Mouse (Mus musculus): ENCODE measurements around the gene Ccdc188. TPM values are rescaled to one million over a fixed set of nuclear protein-coding genes. Genes with fewer than 3 reads are reported as not detected.

Ccdc188 gene
- polyA plus RNA-seq, 1 experiment = not detected

DNA sequence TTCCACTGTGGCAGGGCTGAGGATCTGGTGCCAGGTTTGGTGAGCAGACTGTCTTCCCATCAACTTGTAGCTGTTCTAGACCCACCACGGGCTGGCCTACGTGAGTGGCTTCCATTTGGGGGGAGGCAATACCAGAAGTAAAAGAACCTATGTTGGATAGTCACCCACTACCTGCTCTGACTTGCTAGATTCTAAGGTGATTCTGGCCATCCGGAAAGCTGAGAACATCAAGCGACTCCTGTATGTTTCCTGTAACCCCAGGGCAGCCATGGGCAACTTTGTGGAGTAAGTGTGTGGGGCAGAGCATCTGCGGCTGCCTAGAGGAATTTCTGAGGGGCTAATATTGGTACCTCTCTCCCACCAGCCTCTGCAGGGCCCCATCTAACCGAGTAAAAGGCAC lies 35.1 kb downstream of the Ccdc188 start:
- TF ChIP-seq POLR2A (IDR thresholded peaks at IDR 0.05; ENCODE audit: low read depth, low read length) (no peak), CTCF (IDR thresholded peaks at IDR 0.05; ENCODE audit: extremely low read depth, insufficient read depth, insufficient read length, insufficient replicate concordance) (no peak)
- no peaks in the 10 kb centered on the region for H3K27me3 ChIP-seq (ENCODE audit: control insufficient read depth, insufficient read depth, low read length)
- no peak overlapping the region for H3K4me3 ChIP-seq (ENCODE audit: extremely low read depth, insufficient read depth, insufficient read length)
- 86% methylated on average over 6 of the region's 6 CpGs for WGBS
- peaks cover 48% of the 10 kb centered on the region for H3K36me3 ChIP-seq (ENCODE audit: control insufficient read depth, insufficient read depth, low read length)
- H3K4me1 ChIP-seq (ENCODE audit: control insufficient read depth, insufficient read depth, insufficient read length) = peaks cover 6% of the 10 kb centered on the region; the same call in 1 of the 2 replicates
- no peak for DNase-seq (ENCODE audit: low read depth in 1 of 2, low spot score in 2 of 2)
- no peak overlapping the region for H3K27ac ChIP-seq (ENCODE audit: insufficient read depth, low read length)

DNA sequence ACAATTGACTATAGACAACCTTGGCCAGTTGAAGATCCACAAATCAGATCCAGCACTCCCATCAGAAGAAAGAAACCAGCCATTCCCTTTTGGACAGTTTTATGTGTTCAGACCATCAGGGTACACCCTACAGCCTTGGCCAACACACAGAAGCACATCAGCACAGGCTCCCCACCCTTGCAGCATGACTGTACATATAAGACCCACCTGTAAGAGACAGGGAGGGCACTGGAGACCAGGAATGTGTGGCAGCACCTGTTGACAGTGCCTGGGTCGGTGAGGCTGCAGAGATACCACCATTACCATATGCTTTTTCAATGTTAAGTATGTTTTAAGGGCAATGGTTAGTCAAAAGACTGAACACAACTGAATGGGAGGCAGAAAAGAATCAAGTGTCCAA lies 36.2 kb downstream of the Ccdc188 start:
- Histone ChIP-seq H3K4me3 (ENCODE audit: extremely low read depth, insufficient read depth, insufficient read length) (no peak overlapping the region), H3K4me1 (ENCODE audit: control insufficient read depth, insufficient read depth, insufficient read length) (peaks cover 6% of the 10 kb centered on the region; the same call in 1 of the 2 replicates), H3K27me3 (ENCODE audit: control insufficient read depth, insufficient read depth, low read length) (no peaks in the 10 kb centered on the region), H3K27ac (ENCODE audit: insufficient read depth, low read length) (no peak overlapping the region), H3K36me3 (ENCODE audit: control insufficient read depth, insufficient read depth, low read length) (peaks cover 55% of the 10 kb centered on the region)
- no peak for DNase-seq (ENCODE audit: low read depth in 1 of 2, low spot score in 2 of 2)
- WGBS = 93% methylated on average over 1 of the region's 1 CpGs
- TF ChIP-seq POLR2A (IDR thresholded peaks at IDR 0.05; ENCODE audit: low read depth, low read length) (no peak), CTCF (IDR thresholded peaks at IDR 0.05; ENCODE audit: extremely low read depth, insufficient read depth, insufficient read length, insufficient replicate concordance) (no peak)

DNA sequence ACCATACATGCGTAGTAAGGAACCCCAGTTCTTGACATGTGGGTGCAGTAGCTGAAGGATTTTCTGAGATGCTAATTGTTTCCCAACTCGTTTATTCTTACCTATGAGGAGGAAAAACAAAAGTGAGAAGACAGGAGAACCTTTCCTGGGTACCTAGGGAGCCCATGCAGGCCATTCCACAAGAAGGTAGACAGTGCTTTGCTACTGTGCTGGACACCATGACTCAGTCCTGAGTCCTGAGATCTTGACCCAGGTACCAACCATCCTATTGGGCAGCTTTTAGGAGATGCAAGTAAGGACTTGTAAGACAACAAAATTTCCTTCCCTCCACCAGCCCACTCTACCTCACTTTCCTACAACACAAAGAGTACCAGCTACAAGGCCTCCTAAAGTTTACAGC lies 40.5 kb downstream of the Ccdc188 start, which contains the start of gene Gm49776:
Gm49776 (minus strand) TSS at position 101 of the 400 bp plus-strand sequence.
- 92% methylated on average over 2 of the region's 2 CpGs for WGBS
- H3K27me3 ChIP-seq (ENCODE audit: control insufficient read depth, insufficient read depth, low read length) = no peaks in the 10 kb centered on the region
- peaks cover 55% of the 10 kb centered on the region for H3K36me3 ChIP-seq (ENCODE audit: control insufficient read depth, insufficient read depth, low read length)
- TF ChIP-seq POLR2A (IDR thresholded peaks at IDR 0.05; ENCODE audit: low read depth, low read length) (no peak), CTCF (IDR thresholded peaks at IDR 0.05; ENCODE audit: extremely low read depth, insufficient read depth, insufficient read length, insufficient replicate concordance) (no peak)
- H3K27ac ChIP-seq (ENCODE audit: insufficient read depth, low read length) = no peak within 1 kb of the TSS
- no peaks in the 10 kb centered on the region for H3K4me1 ChIP-seq (ENCODE audit: control insufficient read depth, insufficient read depth, insufficient read length)
- H3K4me3 ChIP-seq (ENCODE audit: extremely low read depth, insufficient read depth, insufficient read length) = no peak within 1 kb of the TSS
- no peak for DNase-seq (ENCODE audit: low read depth in 1 of 2, low spot score in 2 of 2)

DNA sequence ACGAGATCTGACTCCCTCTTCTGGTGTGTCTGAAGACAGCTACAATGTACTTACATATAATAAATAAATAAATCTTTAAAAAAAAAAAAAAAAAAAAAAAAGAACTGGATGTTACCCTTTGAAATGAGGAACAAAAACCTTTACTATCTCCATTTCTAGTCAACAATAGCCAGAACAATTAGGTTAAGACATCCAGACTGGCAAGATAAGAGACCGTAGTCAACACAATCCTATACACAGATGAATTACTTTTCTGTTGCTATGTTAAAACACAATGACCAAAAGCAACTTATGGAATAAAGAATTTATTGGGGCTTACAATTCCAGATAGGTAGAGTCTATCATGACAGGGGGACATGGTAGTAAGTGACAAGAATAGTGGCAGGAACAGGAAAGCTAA lies 47.3 kb downstream of the Ccdc188 start:
- H3K27me3 ChIP-seq (ENCODE audit: control insufficient read depth, insufficient read depth, low read length) = no peaks in the 10 kb centered on the region
- H3K36me3 ChIP-seq (ENCODE audit: control insufficient read depth, insufficient read depth, low read length) = peaks cover 26% of the 10 kb centered on the region
- no peaks in the 10 kb centered on the region for H3K4me1 ChIP-seq (ENCODE audit: control insufficient read depth, insufficient read depth, insufficient read length)
- no peak overlapping the region for H3K27ac ChIP-seq (ENCODE audit: insufficient read depth, low read length)
- WGBS = 94% methylated on average over 2 of the region's 2 CpGs
- DNase-seq (ENCODE audit: low read depth in 1 of 2, low spot score in 2 of 2) = no peak
- no peak for TF ChIP-seq CTCF (IDR thresholded peaks at IDR 0.05; ENCODE audit: extremely low read depth, insufficient read depth, insufficient read length, insufficient replicate concordance)
- TF ChIP-seq POLR2A (IDR thresholded peaks at IDR 0.05; ENCODE audit: low read depth, low read length) = no peak
- H3K4me3 ChIP-seq (ENCODE audit: extremely low read depth, insufficient read depth, insufficient read length) = no peak overlapping the region

DNA sequence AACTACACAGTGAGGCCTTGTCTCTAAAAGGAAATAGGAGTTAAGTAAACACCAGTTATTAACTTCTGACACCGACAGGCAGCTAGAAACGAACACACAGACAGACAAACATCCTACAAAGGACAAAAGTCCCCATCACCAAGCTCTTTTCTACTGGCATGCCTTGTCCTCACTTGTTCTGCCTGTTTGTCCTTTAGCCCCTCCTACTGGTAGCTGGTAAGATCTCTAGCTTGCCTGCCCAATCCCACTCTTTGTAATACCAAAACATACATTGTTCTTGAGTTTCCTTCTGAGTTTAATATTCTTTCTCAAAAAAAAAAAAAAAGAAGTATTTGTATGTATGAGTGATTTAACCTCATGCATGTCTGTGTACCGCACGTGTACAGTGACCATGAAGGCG lies 50.5 kb downstream of the Ccdc188 start:
- 89% methylated on average over 5 of the region's 5 CpGs for WGBS
- Histone ChIP-seq H3K36me3 (ENCODE audit: control insufficient read depth, insufficient read depth, low read length) (peaks cover 31% of the 10 kb centered on the region), H3K4me1 (ENCODE audit: control insufficient read depth, insufficient read depth, insufficient read length) (no peaks in the 10 kb centered on the region), H3K27ac (ENCODE audit: insufficient read depth, low read length) (no peak overlapping the region), H3K27me3 (ENCODE audit: control insufficient read depth, insufficient read depth, low read length) (no peaks in the 10 kb centered on the region), H3K4me3 (ENCODE audit: extremely low read depth, insufficient read depth, insufficient read length) (no peak overlapping the region)
- no peak for DNase-seq (ENCODE audit: low read depth in 1 of 2, low spot score in 2 of 2)
- TF ChIP-seq POLR2A (IDR thresholded peaks at IDR 0.05; ENCODE audit: low read depth, low read length) (no peak), CTCF (IDR thresholded peaks at IDR 0.05; ENCODE audit: extremely low read depth, insufficient read depth, insufficient read length, insufficient replicate concordance) (0 out of 2 replicates have a peak, but pooled peaks have one; percentile 6)

Other genes with a start within 250 kb of the Ccdc188 start
- gene Vpreb2, start 237.5 kb upstream of the Ccdc188 start, polyA plus RNA-seq (2012; rRNA removed) = not detected in 2 replicates
- 17.6 and 20.3 TPM in 2 replicates for gene Dgcr6, start 165.0 kb upstream of the Ccdc188 start, polyA plus RNA-seq (2012; rRNA removed)
- gene Prodh, start 127.7 kb upstream of the Ccdc188 start, polyA plus RNA-seq (2012; rRNA removed) = 11.3 and 13.1 TPM in 2 replicates
- 10.2 and 10.9 TPM in 2 replicates for gene Rtn4r, start 90.2 kb upstream of the Ccdc188 start, polyA plus RNA-seq (2012; rRNA removed)
- gene Zdhhc8, start 17.3 kb downstream of the Ccdc188 start, polyA plus RNA-seq (2012; rRNA removed) = 52.3 and 72.4 TPM in 2 replicates
- 56.2 and 65.4 TPM in 2 replicates for gene Trmt2a, start 30.8 kb downstream of the Ccdc188 start, polyA plus RNA-seq (2012; rRNA removed)
- gene Ranbp1, start 30.9 kb downstream of the Ccdc188 start, polyA plus RNA-seq (2012; rRNA removed) = 51.8 and 53.6 TPM in 2 replicates
- not detected in 2 replicates for gene Gm49776, start 40.4 kb downstream of the Ccdc188 start, polyA plus RNA-seq (2012; rRNA removed)
- gene Dgcr8, start 71.4 kb downstream of the Ccdc188 start, polyA plus RNA-seq (2012; rRNA removed) = 20.4 and 21.9 TPM in 2 replicates
- gene Tango2, start 130.2 kb downstream of the Ccdc188 start, polyA plus RNA-seq (2012; rRNA removed) = 29.4 and 31.1 TPM in 2 replicates
- gene Arvcf, start 130.3 kb downstream of the Ccdc188 start, polyA plus RNA-seq (2012; rRNA removed) = 55.9 and 57.1 TPM in 2 replicates
- 22.3 and 29.0 TPM in 2 replicates for gene Txnrd2, start 208.5 kb downstream of the Ccdc188 start, polyA plus RNA-seq (2012; rRNA removed)
- 64.7 and 87.1 TPM in 2 replicates for gene Comt, start 209.0 kb downstream of the Ccdc188 start, polyA plus RNA-seq (2012; rRNA removed)